Mouse (Mus musculus) G1E (cell line): ENCODE results near the gene Lsm14a. TPM values are rescaled to one million over a fixed set of nuclear protein-coding genes. Genes with fewer than 3 reads are reported as not detected.

Experiments used
- ATAC-seq: 2 replicates; pipeline ENCODE4 v1.8.0; 2016; ENCODE audit warnings: mild to moderate bottlenecking; ENCODE audit not compliant: insufficient number of reproducible peaks, poor library complexity, low FRiP score, severe bottlenecking; ENCODE audit errors: extremely low read depth
- DNase-seq: peaks from one replicate; pipeline ENCODE4 v3.0.0; 2012; ENCODE audit warnings: low spot score
- H3K27me3 ChIP-seq: 2 replicates; pipeline ENCODE4 v1.6.1; 2012; ENCODE audit warnings: mild to moderate bottlenecking, low read length, inconsistent platforms; ENCODE audit not compliant: insufficient read depth
- H3K36me3 ChIP-seq: replicated peaks from 2 replicates; pipeline ENCODE3; 2012; ENCODE audit warnings: mild to moderate bottlenecking, inconsistent platforms
- H3K4me1 ChIP-seq: 2 replicates; pipeline ENCODE4 v1.6.1; 2012; ENCODE audit warnings: low read depth, low read length, inconsistent platforms, mixed read lengths; ENCODE audit not compliant: insufficient read depth
- H3K4me3 ChIP-seq: 2 replicates; pipeline ENCODE4 v1.5.1; 2012; ENCODE audit warnings: low read depth, mild to moderate bottlenecking, inconsistent platforms, low read length, moderate library complexity, mixed read lengths
- H3K9me3 ChIP-seq: replicated peaks from 2 replicates; pipeline ENCODE4 v1.6.1; 2012; ENCODE audit warnings: inconsistent platforms
- CTCF ChIP-seq: IDR thresholded peaks from 2 replicates; pipeline ENCODE4 v1.5.1; 2012; ENCODE audit warnings: low read depth, low read length, inconsistent platforms, mixed read lengths
- GATA1 ChIP-seq: IDR thresholded peaks from 2 replicates; pipeline ENCODE4 v1.6.1; 2012; ENCODE audit warnings: borderline replicate concordance, low read length, inconsistent platforms, mixed read lengths
- GATA2 ChIP-seq: IDR thresholded peaks from 2 replicates; pipeline ENCODE4 v1.6.1; 2012; ENCODE audit warnings: low read depth, low read length, inconsistent platforms, borderline replicate concordance
- POLR2AphosphoS5 ChIP-seq: IDR thresholded peaks from 2 replicates; pipeline ENCODE4 v1.6.1; 2012; ENCODE audit warnings: low read depth, low read length, inconsistent platforms; ENCODE audit not compliant: insufficient replicate concordance
- TAL1 ChIP-seq: conservative IDR thresholded peaks from 2 replicates; pipeline ENCODE4 v1.6.1; 2012; ENCODE audit warnings: low read depth, low read length, inconsistent platforms, mixed read lengths
- polyA plus RNA-seq: library from polyadenylated mRNA; stranded (reverse); fragments of >175 nt; gene quantifications from 2 replicates; pipeline ENCODE4 v1.2.3, GENCODE M21; 2012
- total RNA-seq, 2 experiments: library from RNA; stranded (forward) in 1 of 2; stranded (reverse) in 1 of 2; fragments of 200-1000 nt in 1 of 2; fragments of >200 nt in 1 of 2; fragmentation: Nextera tagmentation in 1 of 2; gene quantifications; 2 replicates each; pipeline ENCODE4 v1.2.3; 2014 to 2017

Lsm14a gene
- total and polyA plus RNA-seq, 3 experiments = 42.7 to 124 (median 79.5) TPM

DNA sequence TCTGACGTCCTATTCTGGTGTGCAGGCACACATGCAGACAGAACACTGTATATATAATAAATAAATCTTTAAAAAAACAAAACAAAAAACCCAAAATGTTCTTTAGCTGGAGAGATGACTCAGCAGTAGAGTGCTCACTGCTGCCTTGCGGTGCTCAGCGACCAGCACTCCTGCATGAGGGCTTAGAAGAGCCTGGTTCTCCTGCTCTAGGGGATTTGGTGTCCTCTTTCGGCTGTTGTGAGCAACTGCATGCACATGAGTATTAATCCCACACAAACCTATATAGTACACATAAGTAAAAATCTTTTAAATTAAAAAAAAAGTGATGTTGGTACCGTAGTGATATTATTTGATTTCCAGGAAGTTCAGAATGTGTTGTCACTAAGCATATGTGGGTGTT is 5.7 kb upstream of the Lsm14a start:
- Histone ChIP-seq H3K4me1 (no peaks in the 10 kb centered on the region; the same call in 1 of the 2 replicates), H3K36me3 (no peaks in the 10 kb centered on the region), H3K9me3 (no peaks in the 10 kb centered on the region), H3K27me3 (peaks cover 10% of the 10 kb centered on the region), H3K4me3 (no peak overlapping the region)
- DNase-seq = no peak
- TF ChIP-seq POLR2AphosphoS5 = no peak
- TF ChIP-seq GATA2 = no peak
- TF ChIP-seq CTCF = no peak
- no peak for TF ChIP-seq TAL1
- TF ChIP-seq GATA1 = no peak
- peak; percentile 54; the same call in 1 of the 2 replicates for ATAC-seq

- H3K36me3 ChIP-seq = no peaks in the 10 kb centered on the region
- peaks cover 5% of the 10 kb centered on the region for H3K27me3 ChIP-seq
- ATAC-seq (no peak), DNase-seq (no peak)
- H3K9me3 ChIP-seq = no peaks in the 10 kb centered on the region
- no peak overlapping the region for H3K4me3 ChIP-seq
- no peaks in the 10 kb centered on the region; the same call in 1 of the 2 replicates for H3K4me1 ChIP-seq
- TF ChIP-seq POLR2AphosphoS5 = no peak
- TF ChIP-seq TAL1 = no peak
- no peak for TF ChIP-seq GATA2
- no peak for TF ChIP-seq GATA1
- TF ChIP-seq CTCF = no peak
Observed at GRCm38 (mm10) chr7:34396791-34397190, 3.7 kb upstream of the Lsm14a start.

GRCm38 (mm10) chr7:34395761-34396160 is 2.6 kb upstream of the Lsm14a start:
- peaks cover 3% of the 10 kb centered on the region for H3K36me3 ChIP-seq
- H3K27me3 ChIP-seq = peaks cover 5% of the 10 kb centered on the region
- H3K4me3 ChIP-seq = no peak overlapping the region
- ATAC-seq (no peak), DNase-seq (no peak)
- peaks cover 5% of the 10 kb centered on the region for H3K4me1 ChIP-seq
- H3K9me3 ChIP-seq = no peaks in the 10 kb centered on the region
- TF ChIP-seq POLR2AphosphoS5 = no peak
- no peak for TF ChIP-seq CTCF
- TF ChIP-seq TAL1 = no peak
- no peak for TF ChIP-seq GATA2
- no peak for TF ChIP-seq GATA1

DNA sequence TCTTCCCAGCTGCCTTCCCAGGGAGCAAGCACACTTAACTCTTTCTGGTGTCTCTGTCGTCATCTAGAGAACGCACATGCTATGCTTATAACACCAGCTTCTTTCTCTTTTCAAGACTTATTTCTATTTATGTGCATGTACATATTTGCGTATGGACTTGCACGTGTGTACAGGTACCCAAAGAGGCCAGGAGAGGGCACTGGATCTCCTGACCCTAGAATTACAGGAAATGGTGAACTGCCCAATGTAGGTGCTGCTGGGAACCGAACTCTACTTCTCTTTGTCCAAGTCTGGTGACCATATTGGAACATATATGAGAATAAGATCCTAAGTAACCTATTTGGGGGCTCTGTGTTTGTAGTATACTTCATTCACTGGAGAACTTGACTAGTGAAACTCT is 1.5 kb upstream of the Lsm14a start:
- H3K27me3 ChIP-seq = no peaks in the 10 kb centered on the region
- no peaks in the 10 kb centered on the region for H3K9me3 ChIP-seq
- H3K4me3 ChIP-seq = no peak overlapping the region
- TF ChIP-seq GATA2 = no peak
- TF ChIP-seq CTCF = no peak
- TF ChIP-seq POLR2AphosphoS5 = no peak
- TF ChIP-seq GATA1 = no peak
- TF ChIP-seq TAL1 = no peak
- peaks cover 9% of the 10 kb centered on the region for H3K4me1 ChIP-seq
- no peak for ATAC-seq
- no peak for DNase-seq
- H3K36me3 ChIP-seq = peaks cover 3% of the 10 kb centered on the region

GRCm38 (mm10) chr7:34394091-34394490 is 976 bp upstream of the Lsm14a start:
- TF ChIP-seq GATA2 (no peak), TAL1 (no peak), GATA1 (no peak), POLR2AphosphoS5 (no peak), CTCF (no peak)
- H3K4me3 ChIP-seq = no peak overlapping the region
- H3K4me1 ChIP-seq = peaks cover 9% of the 10 kb centered on the region
- ATAC-seq (no peak), DNase-seq (no peak)
- no peaks in the 10 kb centered on the region for H3K9me3 ChIP-seq
- no peaks in the 10 kb centered on the region for H3K27me3 ChIP-seq
- H3K36me3 ChIP-seq = peaks cover 3% of the 10 kb centered on the region

DNA sequence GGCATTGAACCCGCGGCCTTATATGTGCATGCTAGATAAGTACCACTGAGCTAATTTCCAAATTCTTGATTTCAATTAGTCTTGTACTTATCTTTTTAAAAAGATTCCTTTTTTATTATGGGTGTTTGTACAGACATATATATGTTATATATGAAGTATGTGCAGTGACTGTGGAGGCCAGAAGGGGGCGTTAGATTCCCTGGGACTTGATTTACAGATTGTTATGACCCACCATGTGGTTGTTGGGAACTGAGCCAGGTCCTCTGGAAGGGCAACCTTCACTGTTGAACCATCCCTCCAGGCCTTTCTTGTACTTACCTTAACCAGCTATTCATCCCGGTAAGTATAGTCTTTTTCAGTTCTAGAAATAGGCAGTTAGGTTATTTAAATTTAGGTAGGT is 780 bp downstream of the Lsm14a start:
- Histone ChIP-seq H3K4me3 (no peak overlapping the region), H3K27me3 (no peaks in the 10 kb centered on the region), H3K4me1 (peaks cover 15% of the 10 kb centered on the region), H3K9me3 (no peaks in the 10 kb centered on the region), H3K36me3 (peaks cover 8% of the 10 kb centered on the region)
- no peak for DNase-seq
- ATAC-seq = no peak
- no peak for TF ChIP-seq GATA1
- TF ChIP-seq POLR2AphosphoS5 = no peak
- TF ChIP-seq CTCF = no peak
- TF ChIP-seq TAL1 = no peak
- TF ChIP-seq GATA2 = no peak

- TF ChIP-seq POLR2AphosphoS5 (no peak), CTCF (no peak), GATA2 (no peak), TAL1 (no peak), GATA1 (no peak)
- Histone ChIP-seq H3K4me1 (peaks cover 21% of the 10 kb centered on the region), H3K36me3 (peaks cover 14% of the 10 kb centered on the region), H3K27me3 (no peaks in the 10 kb centered on the region), H3K4me3 (no peak overlapping the region), H3K9me3 (no peaks in the 10 kb centered on the region)
- DNase-seq = no peak
- no peak for ATAC-seq
Observed at GRCm38 (mm10) chr7:34391711-34392110, 1.4 kb downstream of the Lsm14a start.
